Mouse (Mus musculus): Measurements from ENCODE around the gene Mcm2.

DNA sequence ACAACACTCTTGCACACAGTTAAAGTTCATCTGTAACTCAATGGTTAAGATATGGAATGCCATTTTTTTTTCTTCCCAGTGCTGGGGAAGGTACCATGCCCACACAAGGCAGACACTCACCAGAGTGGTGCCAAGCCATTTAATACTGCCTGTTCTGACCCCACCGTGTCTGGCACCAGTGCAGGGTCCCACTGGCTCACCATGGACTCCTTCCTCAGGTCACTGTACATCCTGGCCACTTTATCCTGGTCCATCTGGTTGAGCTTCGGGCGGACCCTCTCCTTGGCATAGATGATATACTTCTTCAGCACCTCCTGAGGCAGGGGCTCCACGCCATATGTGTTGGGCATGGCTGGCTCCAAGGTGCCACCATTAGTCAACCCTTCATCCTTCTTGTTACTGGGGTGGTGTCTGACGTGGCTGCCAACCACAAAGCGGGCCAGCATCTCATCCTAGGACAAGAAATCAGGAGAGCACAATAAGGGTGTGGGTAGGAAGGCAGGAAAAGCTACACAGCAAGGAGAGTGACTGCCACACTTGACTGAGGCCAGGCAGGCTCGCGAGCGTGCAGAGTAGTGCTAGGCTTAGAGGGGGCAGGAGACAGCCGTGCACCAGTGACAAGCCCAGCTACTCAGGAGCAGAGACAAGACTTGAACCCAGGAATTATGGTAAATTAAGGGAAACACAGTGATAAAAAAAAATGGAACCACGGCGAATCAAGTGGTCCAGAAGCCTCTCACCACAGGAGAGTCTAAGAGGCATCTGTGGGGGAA is 12.8 kb downstream of the Mcm2 start:
- TF ChIP-seq EP300 (IDR thresholded peaks at IDR 0.05; ENCODE audit: low read depth), result no peak
- no peak for TF ChIP-seq CTCF (IDR thresholded peaks at IDR 0.05; ENCODE audit: low read depth)
